ENCODE assay signal across 14 mouse cellular contexts in the genomic region with DNA sequence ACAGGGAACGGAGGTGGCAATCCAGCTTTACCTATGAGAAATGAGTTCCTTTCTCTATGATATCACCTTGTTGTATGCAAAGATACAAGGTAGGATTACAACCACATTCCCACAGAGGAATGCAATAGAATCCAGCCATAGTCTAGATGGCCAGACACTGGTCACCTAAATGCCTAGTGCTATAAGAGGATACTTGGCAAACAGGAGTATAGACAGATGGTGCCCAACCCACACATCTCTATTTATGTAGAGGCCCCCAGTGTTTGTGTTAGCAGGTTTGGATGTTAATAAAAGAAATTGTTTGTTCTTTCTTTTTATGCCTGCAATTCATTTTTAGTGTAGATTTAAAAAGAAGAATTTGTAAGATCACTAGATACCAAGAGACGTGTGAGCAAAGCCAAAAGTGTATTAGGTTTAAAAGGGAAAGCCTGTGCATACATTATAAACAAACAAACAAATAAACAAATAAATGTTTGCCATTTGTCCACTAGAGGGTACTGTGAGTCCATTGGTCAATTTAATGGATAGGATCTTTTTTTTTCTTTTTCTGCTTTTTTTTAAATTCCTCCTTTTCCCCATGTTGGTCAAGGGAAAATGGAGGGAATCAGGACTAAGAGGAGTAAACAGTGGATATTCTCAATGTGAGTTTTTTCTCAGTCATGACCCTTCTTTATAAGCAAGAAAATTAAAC.
DNase-seq lines count a peak whose midpoint lies in the region; ATAC-seq and TF ChIP-seq lines count a peak whose summit lies in the region.
"Had no signal": no experiment of that assay in that cellular context is flagged by ENCODE, and none has a peak within 500 bp of the region (broad histone marks: within the 10 kb centered on the region; RNA-seq: fewer than 3 reads in every experiment).

No protein-coding gene starts in this region.

- WGBS in hindbrain, embryonic 16.5 days = 72% methylated on average over 2 of the region's 2 CpGs
- WGBS in hindbrain, embryonic 11.5 days = 76% methylated on average over 2 of the region's 2 CpGs
- 68% methylated on average over 2 of the region's 2 CpGs for WGBS in stomach, postnatal 0 days

- H3K4me3 ChIP-seq in hindbrain, embryonic 16.5 days (ENCODE audit: low read length) = no peak overlapping the region
- no peak overlapping the region for H3K4me3 ChIP-seq in hindbrain, embryonic 11.5 days (ENCODE audit: low read depth, low read length)
- no peak overlapping the region for H3K4me3 ChIP-seq in stomach, postnatal 0 days (ENCODE audit: low read depth, low read length)
- H3K4me3 ChIP-seq: forebrain, embryonic 15.5 days; hindbrain, embryonic 10.5 days had no signal

- H3K36me3 ChIP-seq in hindbrain, embryonic 16.5 days (ENCODE audit: control insufficient read depth, insufficient read depth, low read length) = no peaks in the 10 kb centered on the region
- H3K36me3 ChIP-seq in hindbrain, embryonic 11.5 days (ENCODE audit: control insufficient read depth, insufficient read depth, low read length) = no peaks in the 10 kb centered on the region
- no peaks in the 10 kb centered on the region for H3K36me3 ChIP-seq in stomach, postnatal 0 days (ENCODE audit: control insufficient read depth, insufficient read depth, low read length)
- H3K36me3 ChIP-seq: forebrain, embryonic 15.5 days; hindbrain, embryonic 10.5 days had no signal

- peak; percentile 31; the same call in 1 of the 2 replicates for ATAC-seq in hindbrain, embryonic 16.5 days
- no peak for ATAC-seq in hindbrain, embryonic 11.5 days (ENCODE audit: low FRiP score)
- ATAC-seq in stomach, postnatal 0 days (ENCODE audit: low FRiP score, low TSS enrichment) = no peak
- no peak for ATAC-seq in activated CD4-positive, CD25-positive, alpha-beta regulatory T cell, adult 4 months
- ATAC-seq: forebrain, embryonic 15.5 days had no signal

- no peak overlapping the region for H3K4me2 ChIP-seq in hindbrain, embryonic 16.5 days (ENCODE audit: low read length)
- no peak overlapping the region for H3K4me2 ChIP-seq in hindbrain, embryonic 11.5 days (replicated peaks; ENCODE audit: low read depth, low read length)
- no peak overlapping the region for H3K4me2 ChIP-seq in stomach, postnatal 0 days (replicated peaks; ENCODE audit: low read depth)
- H3K4me2 ChIP-seq: forebrain, embryonic 15.5 days; midbrain, embryonic 11.5 days had no signal

- no peak for DNase-seq in hindbrain, embryonic 11.5 days (ENCODE audit: low spot score)
- DNase-seq in right cerebral cortex, adult 18-20 months = peak; percentile 10
- no peak for DNase-seq in right cerebral cortex, postnatal 25 days
- DNase-seq in cerebellum, adult 18-20 months = peak; percentile 61 to 70
- no peak for DNase-seq in stomach, postnatal 0 days (ENCODE audit: low spot score)
- no peak for DNase-seq in layer of hippocampus, adult 9-11 months
- DNase-seq: adrenal gland, adult 2 months; heart, adult 18-20 months; kidney, postnatal 36 days had no signal

- TF ChIP-seq EP300 in stomach, postnatal 0 days (optimal IDR thresholded peaks at IDR 0.05) = no peak

- no peak overlapping the region for H3K9ac ChIP-seq in hindbrain, embryonic 16.5 days (ENCODE audit: low read depth, low read length)
- no peak overlapping the region for H3K9ac ChIP-seq in hindbrain, embryonic 11.5 days (ENCODE audit: low read depth, low read length)
- H3K9ac ChIP-seq in stomach, postnatal 0 days (ENCODE audit: low read length) = no peak overlapping the region
- H3K9ac ChIP-seq: forebrain, embryonic 15.5 days had no signal

- H3K27ac ChIP-seq in hindbrain, embryonic 16.5 days (ENCODE audit: low read depth, low read length) = no peak overlapping the region
- no peak overlapping the region for H3K27ac ChIP-seq in hindbrain, embryonic 11.5 days (ENCODE audit: low read depth, low read length)
- H3K27ac ChIP-seq in stomach, postnatal 0 days (replicated peaks) = no peak overlapping the region
- H3K27ac ChIP-seq: forebrain, embryonic 15.5 days; hindbrain, embryonic 10.5 days had no signal

- peak; percentile 63 for TF ChIP-seq CTCF in stomach, postnatal 0 days (IDR thresholded peaks at IDR 0.05; ENCODE audit: low read depth)

- no peaks in the 10 kb centered on the region for H3K4me1 ChIP-seq in hindbrain, embryonic 16.5 days (ENCODE audit: control insufficient read depth, insufficient read depth, low read depth, low read length)
- no peaks in the 10 kb centered on the region for H3K4me1 ChIP-seq in hindbrain, embryonic 11.5 days (replicated peaks; ENCODE audit: control insufficient read depth, insufficient read depth, low read length)
- H3K4me1 ChIP-seq in stomach, postnatal 0 days (replicated peaks; ENCODE audit: control insufficient read depth, insufficient read depth) = no peaks in the 10 kb centered on the region
- H3K4me1 ChIP-seq: forebrain, embryonic 15.5 days; hindbrain, embryonic 10.5 days had no signal

- no peaks in the 10 kb centered on the region for H3K27me3 ChIP-seq in hindbrain, embryonic 16.5 days (replicated peaks; ENCODE audit: control insufficient read depth, insufficient read depth, low read length)
- H3K27me3 ChIP-seq in hindbrain, embryonic 11.5 days (ENCODE audit: control insufficient read depth, insufficient read depth, low read length) = no peaks in the 10 kb centered on the region
- no peaks in the 10 kb centered on the region for H3K27me3 ChIP-seq in stomach, postnatal 0 days (ENCODE audit: control insufficient read depth, insufficient read depth, low read length)
- H3K27me3 ChIP-seq: forebrain, embryonic 15.5 days had no signal

- no peaks in the 10 kb centered on the region for H3K9me3 ChIP-seq in hindbrain, embryonic 16.5 days (ENCODE audit: control insufficient read depth, low read length)
- no peaks in the 10 kb centered on the region for H3K9me3 ChIP-seq in hindbrain, embryonic 11.5 days (ENCODE audit: control insufficient read depth, low read length)
- no peaks in the 10 kb centered on the region for H3K9me3 ChIP-seq in stomach, postnatal 0 days (ENCODE audit: control insufficient read depth, low read length)
- H3K9me3 ChIP-seq: forebrain, embryonic 15.5 days; hindbrain, embryonic 10.5 days had no signal

Comparison
In these comparisons a context has a peak if more than half of its experiments do, and no peak if none do; other contexts are left out.
1. DNase-seq: peak in right cerebral cortex, adult 18-20 months (single experiment) and cerebellum, adult 18-20 months (2 of 2); none in hindbrain, embryonic 11.5 days (single experiment), right cerebral cortex, postnatal 25 days (single experiment), stomach, postnatal 0 days (single experiment) and layer of hippocampus, adult 9-11 months (single experiment).